In genomic region chr4:128711455-128712135, GRCm38 (mm10) we compare ENCODE assay signal across 8 mouse cellular contexts. TPM values are rescaled to one million over a fixed set of nuclear protein-coding genes. Genes with fewer than 3 reads are reported as not detected.
DNase-seq lines count a peak whose midpoint lies in the region; ATAC-seq and TF ChIP-seq lines count a peak whose summit lies in the region.

No protein-coding gene starts in this region.

- H3K4me2 ChIP-seq in hindbrain, embryonic 14.5 days (replicated peaks): peak overlapping the region; percentile 30

- ATAC-seq in Patski: peak; percentile 60
- ATAC-seq in hindbrain, embryonic 14.5 days (ENCODE audit: low FRiP score): peak; percentile 59

- DNase-seq in Patski (ENCODE audit: low read depth, low spot score): peak; percentile 75
- peak; percentile 98 for DNase-seq in cerebellum, postnatal 14 days
- DNase-seq in frontal cortex, postnatal 14 days (ENCODE audit: low spot score in 2 of 2): peak; percentile 86 to 91
- DNase-seq in hindbrain, embryonic 14.5 days (ENCODE audit: low spot score): peak; percentile 98
- DNase-seq in layer of hippocampus, postnatal 36 days: peak; percentile 87 to 88
- peak; percentile 96 for DNase-seq in lung, postnatal 36 days
- DNase-seq in retina, postnatal 7 days (ENCODE audit: low read depth, low spot score): peak; percentile 95
- peak; percentile 72 for DNase-seq in urinary bladder, adult 2 months (ENCODE audit: low spot score)

- H3K9ac ChIP-seq in hindbrain, embryonic 14.5 days: no peak overlapping the region

- H3K36me3 ChIP-seq in hindbrain, embryonic 14.5 days (replicated peaks; ENCODE audit: control insufficient read depth, insufficient read depth): peaks cover 27% of the 10 kb centered on the region

- POLR2A ChIA-PET in Patski (lab: Charles Lee): interaction anchor here (0.7 to 2.0 kb wide), 4 partner anchors 12 to 59 kb away, joined by 3 to 4 read pairs (median 4); no protein-coding TSS in a partner anchor

- no peak overlapping the region for H3K4me3 ChIP-seq in hindbrain, embryonic 14.5 days (replicated peaks; ENCODE audit: low read length)

- no peak overlapping the region for H3K27ac ChIP-seq in hindbrain, embryonic 14.5 days

- in situ Hi-C loops in Patski (cut with MboI; ENCODE audit: low pct_unique_long_range_greater_than_20kb): loop anchor here (5.0 kb wide), 3 partner anchors 66 to 146 kb away; partner anchors contain the start of gene Zscan20

- CTCF ChIA-PET in Patski (lab: Charles Lee): interaction anchor here (0.7 to 2.6 kb wide), 27 partner anchors 8 to 173 kb away, joined by 3 to 22 read pairs (median 4); no protein-coding TSS in a partner anchor

- peaks cover 29% of the 10 kb centered on the region for H3K4me1 ChIP-seq in hindbrain, embryonic 14.5 days (replicated peaks; ENCODE audit: control insufficient read depth, insufficient read depth, low read length)

- H3K27me3 ChIP-seq in Patski: no peaks in the 10 kb centered on the region
- no peaks in the 10 kb centered on the region for H3K27me3 ChIP-seq in hindbrain, embryonic 14.5 days (ENCODE audit: control insufficient read depth, insufficient read depth, low read length)

- 3% methylated on average over 24 of the region's 24 CpGs for WGBS in hindbrain, embryonic 14.5 days

- no peak for TF ChIP-seq CTCF in Patski (IDR thresholded peaks at IDR 0.05)

- no peaks in the 10 kb centered on the region for H3K9me3 ChIP-seq in hindbrain, embryonic 14.5 days (ENCODE audit: control insufficient read depth, low read length)

RNA-seq across cellular contexts. Expression of gene A3galt2, which starts 43.6 kb away (rescaled TPM):
- polyA plus RNA-seq in Patski (2021): 0.04 TPM
- 0.21 and 0.41 TPM in 2 replicates for polyA plus RNA-seq in hindbrain, embryonic 14.5 days (2014; fragmentation: Nextera tagmentation; extraction: Ambion mirVana)
- under 1 TPM; 0.48 to 0.62 TPM for total RNA-seq in layer of hippocampus, postnatal 36 days (2021)
- 0.28 and 0.33 TPM in 2 replicates for polyA plus RNA-seq in urinary bladder, adult 2 months (2012; rRNA removed)

RNA-seq across cellular contexts. Expression of gene Phc2, which starts 57.1 kb away (rescaled TPM):
- polyA plus RNA-seq in Patski (2021): 89.2 TPM
- polyA plus RNA-seq in hindbrain, embryonic 14.5 days (2014; fragmentation: Nextera tagmentation; extraction: Ambion mirVana): 46.2 and 52.8 TPM in 2 replicates
- total RNA-seq in layer of hippocampus, postnatal 36 days (2021): 10 to 100 TPM; 91.4 to 96.9 TPM
- 68.5 and 77.5 TPM in 2 replicates for polyA plus RNA-seq in urinary bladder, adult 2 months (2012; rRNA removed)
